Mouse (Mus musculus) lung, postnatal 0 days (tissue): ENCODE data around the gene Sirt3.

Source experiments
- CTCF ChIP-seq: IDR thresholded peaks from 2 replicates; pipeline ENCODE4 v1.5.1; 2016; ENCODE audit warnings: antibody characterized with exemption, mild to moderate bottlenecking
- EP300 ChIP-seq: IDR thresholded peaks from 2 replicates; pipeline ENCODE4 v1.6.1; 2016; ENCODE audit warnings: antibody characterized with exemption, mild to moderate bottlenecking, control low read depth

GRCm38 (mm10) chr7:140880419-140880818 is 1.7 kb downstream of the Sirt3 start:
- no peak for TF ChIP-seq CTCF
- TF ChIP-seq EP300 = no peak
